8 mouse cellular contexts compared by ENCODE assay signal in the genomic region with DNA sequence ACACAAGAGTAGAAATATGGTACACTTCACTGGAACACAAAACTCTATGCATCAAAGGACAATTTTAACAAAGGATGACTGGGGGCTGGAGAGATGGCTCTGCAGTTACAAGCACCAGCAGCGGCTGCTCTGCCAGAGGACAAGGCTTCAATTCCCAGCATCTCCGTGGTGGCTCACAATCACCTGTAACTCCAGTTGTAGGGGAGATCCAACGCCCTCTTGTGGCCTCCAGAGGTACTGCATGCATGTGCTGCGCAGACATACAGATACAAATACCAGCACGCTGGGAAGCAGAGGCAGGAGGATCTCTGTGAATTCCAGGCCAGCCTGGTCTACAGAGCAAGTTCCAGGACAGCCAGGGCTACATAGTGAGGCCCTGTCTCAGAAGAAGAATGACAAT. TPM values are rescaled to one million over a fixed set of nuclear protein-coding genes. Genes with fewer than 3 reads are reported as not detected.
DNase-seq lines count a peak whose midpoint lies in the region; ATAC-seq lines count a peak whose summit lies in the region.

No protein-coding gene starts in this region.

- no peak overlapping the region for H3K4me2 ChIP-seq in liver, embryonic 11.5 days

- no peak overlapping the region for H3K9ac ChIP-seq in liver, embryonic 11.5 days (ENCODE audit: low read depth, low read length)

- H3K4me3 ChIP-seq in liver, embryonic 11.5 days (ENCODE audit: low read depth, low read length): no peak overlapping the region

- DNase-seq in liver: peak; percentile 53
- no peak for DNase-seq in liver, embryonic 11.5 days (ENCODE audit: low spot score)
- DNase-seq in ZHBTc4 (ENCODE audit: low read depth, low spot score): peak; percentile 90
- DNase-seq in kidney, postnatal 25 days: peak; percentile 54 to 59
- peak; percentile 67 for DNase-seq in splenic B cell, adult 2 months (ENCODE audit: low read depth, low spot score)
- no peak for DNase-seq in cerebellum, adult 11 months
- DNase-seq in heart, postnatal 14 days: no peak

- no peaks in the 10 kb centered on the region; the same call in 1 of the 2 replicates for H3K36me3 ChIP-seq in liver, embryonic 11.5 days (ENCODE audit: control insufficient read depth, insufficient read depth, low read length)
- H3K36me3 ChIP-seq in splenic B cell, adult 2 months (ENCODE audit: control insufficient read depth, insufficient read depth, low read length, poor library complexity, severe bottlenecking): no peaks in the 10 kb centered on the region

- no peaks in the 10 kb centered on the region; the same call in 1 of the 2 replicates for H3K9me3 ChIP-seq in liver, embryonic 11.5 days (ENCODE audit: control insufficient read depth, low read length)

- no peaks in the 10 kb centered on the region for H3K27me3 ChIP-seq in liver, embryonic 11.5 days (replicated peaks; ENCODE audit: control insufficient read depth, insufficient read depth, low read length)
- H3K27me3 ChIP-seq in splenic B cell, adult 2 months (ENCODE audit: control insufficient read depth, insufficient read depth, low read length, poor library complexity, severe bottlenecking): no peaks in the 10 kb centered on the region

- WGBS in liver, embryonic 11.5 days: 63% methylated on average over 5 of the region's 5 CpGs

- no peak overlapping the region; the same call in 1 of the 2 replicates for H3K27ac ChIP-seq in liver, embryonic 11.5 days (ENCODE audit: low read depth, low read length)

- ATAC-seq in liver, embryonic 11.5 days (replicated peaks; ENCODE audit: low FRiP score): no peak
- ATAC-seq in activated CD4-positive, CD25-positive, alpha-beta regulatory T cell, adult 4 months: no peak

- peaks cover 12% of the 10 kb centered on the region for H3K4me1 ChIP-seq in liver, embryonic 11.5 days (replicated peaks; ENCODE audit: control insufficient read depth, insufficient read depth, low read length)

- intact Hi-C loops in heart, postnatal 14 days (cut with DNase I): no loop called here

RNA-seq across cellular contexts. Expression of a gene that starts 6.7 kb away (rescaled TPM):
- polyA plus RNA-seq in liver, embryonic 11.5 days (2014; fragmentation: Nextera tagmentation; extraction: Ambion mirVana): 2.3 TPM in 2 replicates
- total RNA-seq in heart, postnatal 14 days (2021): 1 to 10 TPM; 3.0 to 3.1 TPM
- under 1 TPM in 1 of 2 experiments, not detected in 1; 0.92 TPM for polyA plus RNA-seq in activated CD4-positive, CD25-positive, alpha-beta regulatory T cell, adult 4 months (2017; shearing (Covaris generic))

RNA-seq across cellular contexts. Expression of a gene that starts 9.1 kb away (rescaled TPM):
- 25.3 and 28.1 TPM in 2 replicates for polyA plus RNA-seq in liver, embryonic 11.5 days (2014; fragmentation: Nextera tagmentation; extraction: Ambion mirVana)
- total RNA-seq in heart, postnatal 14 days (2021): 10 to 100 TPM; 23.3 to 24.9 TPM
- polyA plus RNA-seq in activated CD4-positive, CD25-positive, alpha-beta regulatory T cell, adult 4 months (2017; shearing (Covaris generic)): 10 to 100 TPM; 18.8 to 19.0 TPM

RNA-seq across cellular contexts. Expression of a gene that starts 45.9 kb away (rescaled TPM):
- 199 and 207 TPM in 2 replicates for polyA plus RNA-seq in liver, embryonic 11.5 days (2014; fragmentation: Nextera tagmentation; extraction: Ambion mirVana)
- 100 to 1,000 TPM; 130 to 144 TPM for total RNA-seq in heart, postnatal 14 days (2021)
- 100 to 1,000 TPM; 205 to 236 TPM for polyA plus RNA-seq in activated CD4-positive, CD25-positive, alpha-beta regulatory T cell, adult 4 months (2017; shearing (Covaris generic))

RNA-seq across cellular contexts. Expression of a gene that starts 52.9 kb away (rescaled TPM):
- polyA plus RNA-seq in liver, embryonic 11.5 days (2014; fragmentation: Nextera tagmentation; extraction: Ambion mirVana): 24.4 and 26.7 TPM in 2 replicates
- 10 to 100 TPM; 28.0 to 29.5 TPM for total RNA-seq in heart, postnatal 14 days (2021)
- 10 to 100 TPM; 15.5 to 20.4 TPM for polyA plus RNA-seq in activated CD4-positive, CD25-positive, alpha-beta regulatory T cell, adult 4 months (2017; shearing (Covaris generic))

Comparison
In these comparisons a context has a peak if more than half of its experiments do, and no peak if none do; other contexts are left out.
1. DNase-seq: peak in liver (single experiment), ZHBTc4 (single experiment), kidney, postnatal 25 days (2 of 2) and splenic B cell, adult 2 months (single experiment); none in liver, embryonic 11.5 days (single experiment), cerebellum, adult 11 months (single experiment) and heart, postnatal 14 days (0 of 2).